Mouse (Mus musculus) spleen, embryonic (tissue): Measurements from ENCODE around the gene Rab11fip4.

Source experiments
- CTCF ChIA-PET: fragments of 350-600 bp; sonication (Branson Sonifier 250); formaldehyde crosslinking; loops from one replicate; lab custom pipeline; 2022; lab: Charles Lee

Gene Rab11fip4

GRCm38 (mm10) chr11:79613711-79614110, 22.7 kb downstream of the Rab11fip4 start:
- CTCF ChIA-PET: no interaction called here

- CTCF ChIA-PET: interaction anchor here (0.7 kb wide), 1 partner anchor 10 kb away, joined by 3 read pairs; no protein-coding TSS in a partner anchor
Observed at GRCm38 (mm10) chr11:79614880-79615279, 23.9 kb downstream of the Rab11fip4 start.

DNA sequence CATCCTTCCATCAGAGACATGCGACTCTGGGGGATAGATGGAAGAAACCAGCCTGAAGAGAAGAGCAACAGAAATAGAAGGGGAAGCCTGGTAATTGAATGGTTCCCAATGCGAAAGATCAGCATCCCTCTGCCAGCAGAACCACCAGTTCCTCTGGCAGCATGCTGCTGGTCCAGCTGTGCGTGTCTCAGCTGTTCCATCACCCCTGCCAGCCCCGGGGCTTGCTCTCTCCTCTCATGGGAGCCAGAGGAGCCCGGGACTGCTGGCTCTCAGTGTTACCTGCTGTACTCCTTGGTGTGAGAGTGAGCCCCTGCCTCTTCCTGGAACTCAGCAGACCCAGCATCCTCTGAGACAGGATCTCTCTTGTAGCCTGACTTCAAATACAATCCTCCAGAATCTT, 24.9 kb downstream of the Rab11fip4 start:
- CTCF ChIA-PET: no interaction called here

DNA sequence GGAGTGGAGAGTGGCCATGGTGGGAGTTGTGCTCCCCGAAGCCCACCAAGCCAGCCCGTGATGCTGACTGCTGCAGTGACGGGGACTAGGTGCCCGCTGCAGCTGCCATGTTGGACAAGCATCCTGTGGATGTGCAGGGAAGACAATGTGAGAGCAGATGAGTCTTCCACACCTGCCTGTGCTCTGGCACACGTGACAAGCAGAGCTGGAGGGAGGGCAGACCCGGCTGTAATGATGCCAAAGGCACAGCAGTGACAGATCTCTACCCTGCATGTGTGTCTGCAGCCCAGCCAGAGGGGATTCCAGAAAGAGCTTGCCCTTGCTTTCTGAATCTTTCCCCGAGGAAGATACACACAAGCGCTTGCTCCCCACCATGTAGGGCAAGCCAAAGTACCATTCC, 27.0 kb downstream of the Rab11fip4 start:
- CTCF ChIA-PET: no interaction called here

DNA sequence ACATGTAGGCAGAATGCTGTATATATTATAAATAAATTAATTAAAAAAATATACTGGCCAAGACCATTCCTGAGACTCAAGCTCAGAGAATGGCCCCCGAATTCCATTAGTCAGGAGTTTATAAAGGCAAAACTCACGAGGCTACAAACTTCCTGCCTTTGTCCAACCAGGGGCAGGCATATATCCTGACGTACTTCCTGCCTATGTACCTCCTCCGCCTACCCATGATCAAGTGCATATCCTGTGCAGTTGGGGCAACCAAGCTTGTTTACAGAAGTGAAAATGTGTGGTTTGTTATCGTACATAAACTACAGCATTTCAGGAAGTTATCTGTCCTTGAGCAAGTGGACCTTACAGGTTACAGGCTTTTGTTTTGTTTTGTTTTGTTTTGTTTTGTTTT, 32.0 kb downstream of the Rab11fip4 start:
- CTCF ChIA-PET: no interaction called here

DNA sequence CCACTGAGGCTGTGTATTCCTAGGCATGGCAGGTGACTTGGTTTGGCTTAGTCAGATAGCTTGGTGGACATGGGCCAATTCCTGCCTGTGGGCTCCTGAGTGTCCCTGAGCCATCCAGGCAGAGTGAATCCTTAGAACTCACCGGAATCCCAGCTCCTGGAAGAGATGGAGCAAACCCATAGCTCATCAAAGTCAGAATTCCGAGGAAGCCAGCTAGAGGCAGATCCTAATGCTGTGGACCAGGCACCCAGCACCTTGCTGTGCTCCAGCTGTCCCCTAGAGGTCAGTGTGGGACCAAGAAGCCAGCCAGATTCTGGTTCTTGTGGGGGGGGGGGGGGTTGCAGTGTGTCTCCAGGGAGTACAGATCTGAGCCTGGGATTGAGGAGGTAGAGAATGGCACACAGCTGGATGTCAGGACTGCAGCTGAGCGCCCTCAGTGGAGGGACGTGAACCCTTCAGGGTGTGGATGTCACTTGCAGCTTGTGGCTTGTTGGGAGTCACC, 33.8 kb downstream of the Rab11fip4 start:
- CTCF ChIA-PET: interaction anchor here (0.6 to 1.4 kb wide), 3 partner anchors 10 to 601 kb away, joined by 3 read pairs; no protein-coding TSS in a partner anchor

GRCm38 (mm10) chr11:79628716-79629115, 37.7 kb downstream of the Rab11fip4 start:
- CTCF ChIA-PET: no interaction called here

DNA sequence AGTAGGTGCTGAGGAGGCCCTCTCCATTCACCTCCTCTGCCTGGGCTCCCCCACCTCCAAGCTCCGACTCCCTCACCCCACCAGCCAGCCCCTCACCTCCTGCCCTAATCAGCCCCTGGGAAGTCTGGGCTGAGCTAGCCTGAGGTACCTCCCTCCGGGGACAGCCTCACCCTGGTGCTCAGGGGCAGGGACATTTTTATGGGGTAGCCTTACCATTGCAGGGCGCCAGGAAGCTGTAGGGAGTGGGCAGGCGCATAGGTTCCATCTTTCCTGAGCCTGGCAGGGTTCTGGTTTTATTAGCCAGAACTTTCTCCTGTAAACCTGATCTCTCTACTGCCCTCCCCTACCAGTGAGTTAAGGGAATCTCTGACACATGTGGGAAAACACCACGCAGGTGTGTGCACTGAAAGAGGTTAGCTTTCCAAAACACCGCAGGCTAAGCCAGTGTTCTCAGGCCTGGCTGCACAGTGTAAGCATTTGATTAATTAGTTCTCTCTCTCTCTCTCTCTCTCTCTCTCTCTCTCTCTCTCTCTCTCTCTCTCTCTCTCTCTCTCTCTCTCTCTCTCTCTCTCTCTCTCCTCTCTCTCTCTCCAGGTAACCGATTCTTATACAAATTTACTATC, 38.9 kb downstream of the Rab11fip4 start:
- CTCF ChIA-PET: interaction anchor here (0.6 kb wide), 1 partner anchor 198 kb away, joined by 4 read pairs; no protein-coding TSS in a partner anchor

- CTCF ChIA-PET: no interaction called here
Observed at GRCm38 (mm10) chr11:79630521-79630920, 39.5 kb downstream of the Rab11fip4 start.

GRCm38 (mm10) chr11:79633366-79633765, 42.4 kb downstream of the Rab11fip4 start:
- CTCF ChIA-PET: no interaction called here

DNA sequence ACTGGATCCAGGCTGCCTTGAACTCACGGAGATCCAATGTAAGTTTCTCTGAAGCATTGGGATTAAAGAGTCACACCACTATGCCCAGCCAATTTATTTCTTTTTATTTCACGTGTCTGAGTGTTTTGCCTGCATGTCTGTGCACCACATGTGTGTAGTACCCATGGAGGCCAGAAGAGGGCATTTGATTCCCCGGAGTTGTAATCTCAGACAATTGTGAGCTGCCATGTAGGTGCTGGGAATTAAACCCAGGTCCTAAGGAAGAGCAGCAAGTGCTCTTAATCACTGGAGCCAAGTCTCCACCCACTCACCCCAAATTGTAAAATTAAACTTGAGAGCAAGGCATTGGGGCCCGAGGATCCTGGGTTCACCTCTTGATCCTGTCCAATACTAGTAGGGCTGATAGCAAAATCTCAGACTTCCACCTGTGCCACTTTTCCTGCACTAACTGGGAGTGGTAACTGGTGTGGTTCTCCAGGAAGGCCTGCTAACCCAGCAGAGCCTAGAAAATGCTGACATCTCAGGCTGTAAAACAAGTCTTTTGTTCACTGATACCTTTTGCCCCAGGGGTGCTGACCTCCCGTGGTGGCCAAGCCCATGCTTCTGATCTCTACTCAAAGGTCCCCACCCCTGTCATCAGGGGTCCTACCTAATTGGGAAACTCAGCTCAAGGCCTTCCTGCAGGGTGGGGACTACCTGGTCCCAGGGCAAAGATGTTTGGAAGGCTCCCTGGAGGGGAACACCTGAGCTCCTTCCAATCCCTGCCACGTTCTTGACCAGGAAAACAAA, 44.8 kb downstream of the Rab11fip4 start:
- CTCF ChIA-PET: no interaction called here

GRCm38 (mm10) chr11:79636481-79636880, 45.5 kb downstream of the Rab11fip4 start:
- CTCF ChIA-PET: no interaction called here

DNA sequence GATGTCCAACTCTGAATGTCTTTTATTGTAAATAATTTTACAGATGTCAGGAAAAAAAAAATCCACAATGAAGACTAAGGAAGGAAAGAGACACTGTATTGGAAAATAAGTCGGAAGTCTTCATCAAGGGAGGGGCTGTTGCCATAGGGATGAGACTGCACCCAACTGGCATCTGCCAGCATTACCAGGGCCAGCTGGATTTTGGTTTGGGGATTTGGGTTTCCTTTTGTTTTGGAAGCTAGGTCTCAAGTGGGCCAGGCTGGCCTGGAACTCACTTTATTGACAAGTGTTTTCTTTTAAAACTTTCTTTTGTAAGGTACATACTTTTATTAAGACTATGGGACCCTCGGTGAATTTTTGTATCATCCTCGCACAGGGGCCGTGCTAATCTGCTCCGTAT, 47.7 kb downstream of the Rab11fip4 start:
- CTCF ChIA-PET: no interaction called here

DNA sequence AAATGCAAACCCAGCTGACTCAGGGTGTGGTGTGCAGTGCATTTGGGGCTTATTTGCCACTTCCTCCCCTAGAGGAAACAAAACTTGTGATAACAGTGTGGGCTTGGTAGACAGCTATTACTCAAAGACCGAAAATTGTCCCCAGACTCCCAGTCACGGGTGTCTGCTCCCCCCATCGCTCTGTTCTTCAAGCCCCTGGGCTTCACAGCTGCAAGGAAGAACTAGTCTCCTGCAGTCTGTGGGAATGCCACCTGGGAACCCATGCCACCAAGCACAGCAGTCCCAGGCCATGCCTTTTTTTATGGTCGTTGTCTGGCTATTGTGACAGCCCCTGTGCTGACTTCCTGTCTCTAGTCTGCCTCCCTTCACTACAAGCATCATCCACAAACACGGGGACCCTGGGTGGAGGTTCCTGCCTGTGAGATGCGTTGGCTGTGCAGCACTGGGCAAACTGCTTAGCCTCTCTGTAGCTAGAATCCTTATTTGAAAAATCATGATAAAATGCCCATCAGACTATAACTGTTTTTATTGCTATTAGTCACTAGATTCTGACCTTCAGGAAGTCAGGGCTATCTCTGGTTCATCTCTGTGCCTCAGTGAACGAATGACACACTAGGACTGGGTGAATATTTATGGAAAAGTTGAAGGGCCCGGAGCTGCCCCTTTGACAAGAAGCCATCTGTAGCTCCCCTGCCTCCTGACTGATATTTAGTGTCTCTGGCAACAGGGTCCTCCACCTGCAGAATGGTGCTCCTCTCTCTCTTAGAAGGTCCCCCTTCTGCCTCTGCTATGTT, 50.1 kb downstream of the Rab11fip4 start:
- CTCF ChIA-PET: interaction anchor here (1.0 kb wide), 1 partner anchor 9 kb away, joined by 3 read pairs; no protein-coding TSS in a partner anchor

- CTCF ChIA-PET: no interaction called here
Observed at GRCm38 (mm10) chr11:79643730-79644129, 52.7 kb downstream of the Rab11fip4 start.

DNA sequence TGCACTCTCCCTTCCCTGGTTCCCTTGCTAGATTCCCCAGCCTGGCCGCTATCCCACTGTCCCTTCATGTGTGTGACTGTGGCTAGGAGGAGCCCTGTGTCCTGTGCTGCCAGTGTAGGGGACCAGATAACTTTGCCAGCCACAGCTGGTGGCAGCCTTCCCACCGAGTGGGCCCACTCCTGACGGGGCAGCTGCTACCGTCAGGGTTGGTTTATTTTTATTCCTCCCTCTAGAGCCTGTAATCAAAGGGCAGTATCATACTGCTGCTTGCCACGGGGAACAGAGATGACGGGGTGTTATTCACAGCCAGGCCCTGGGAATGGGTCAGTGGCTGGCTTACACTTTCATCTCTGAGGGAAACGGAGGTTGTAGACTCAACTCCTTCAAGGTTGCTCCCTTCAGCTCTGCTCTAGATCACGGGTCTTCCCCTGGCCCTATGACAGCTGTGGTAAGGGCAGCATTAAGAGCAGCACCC, 53.7 kb downstream of the Rab11fip4 start:
- CTCF ChIA-PET: no interaction called here

- CTCF ChIA-PET: interaction anchor here (0.6 kb wide), 1 partner anchor 18 kb away, joined by 3 read pairs; no protein-coding TSS in a partner anchor
Observed at GRCm38 (mm10) chr11:79646026-79646425, 55.0 kb downstream of the Rab11fip4 start.

DNA sequence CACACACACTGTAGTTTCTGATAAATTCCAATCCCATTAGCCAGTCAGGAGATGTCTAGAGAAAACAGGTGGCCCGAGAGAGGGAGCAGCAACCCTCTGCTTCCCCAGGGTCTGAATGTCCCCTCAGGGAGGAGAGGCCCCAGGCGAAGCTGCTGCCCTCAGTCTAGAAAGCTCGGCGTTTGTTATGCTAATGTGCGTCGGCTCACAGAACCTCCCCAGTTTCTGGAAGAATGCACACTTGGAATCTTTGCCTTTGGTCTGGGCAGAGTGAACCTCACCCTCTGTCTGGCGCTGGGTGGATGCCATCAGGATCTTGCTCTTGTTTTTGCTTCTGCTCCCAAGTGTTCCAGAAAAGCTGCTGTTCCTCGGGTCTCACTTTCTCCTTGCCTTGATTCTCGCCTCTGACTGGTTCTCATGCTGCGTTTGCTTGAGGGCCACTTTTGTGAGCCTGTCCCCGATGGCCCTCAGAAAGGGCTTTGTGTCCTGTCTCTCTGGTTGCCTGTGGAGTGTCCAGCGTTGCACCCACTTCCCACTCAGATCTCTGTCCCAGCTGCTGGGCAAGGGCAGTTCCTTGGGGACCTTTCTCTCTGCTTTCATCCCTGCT, 55.6 kb downstream of the Rab11fip4 start:
- CTCF ChIA-PET: interaction anchor here (0.6 kb wide), 1 partner anchor 18 kb away, joined by 3 read pairs; no protein-coding TSS in a partner anchor

- CTCF ChIA-PET: no interaction called here
Observed at GRCm38 (mm10) chr11:79647071-79647501, 56.1 kb downstream of the Rab11fip4 start.

GRCm38 (mm10) chr11:79650359-79650835, 59.4 kb downstream of the Rab11fip4 start:
- CTCF ChIA-PET: no interaction called here

GRCm38 (mm10) chr11:79652257-79652656, 61.2 kb downstream of the Rab11fip4 start:
- CTCF ChIA-PET: interaction anchor here (0.6 to 1.1 kb wide), 4 partner anchors 10 to 889 kb away, joined by 3 to 8 read pairs (median 4); no protein-coding TSS in a partner anchor
